Mouse (Mus musculus) hindbrain, embryonic 12.5 days (tissue): ENCODE measurements around the gene Hist1h3f. TPM values are rescaled to one million over a fixed set of nuclear protein-coding genes. Genes with fewer than 3 reads are reported as not detected.

Source experiments
- ATAC-seq: fragments of 200-750 bp; cut with Nextera tagmentation; 2 replicates; pipeline ENCODE4 v1.8.0; 2017; ENCODE audit warnings: moderate TSS enrichment; ENCODE audit not compliant: low FRiP score
- H3K27ac ChIP-seq: fragments of 300-500 bp; sonication (generic); 2 replicates; pipeline ENCODE4 v1.5.1; 2016; ENCODE audit warnings: mild to moderate bottlenecking
- H3K27me3 ChIP-seq: fragments of 300-500 bp; sonication (generic); 2 replicates; pipeline ENCODE4 v1.6.1; 2016; ENCODE audit warnings: mild to moderate bottlenecking
- H3K36me3 ChIP-seq: fragments of 300-500 bp; sonication (generic); 2 replicates; pipeline ENCODE4 v1.6.1; 2016; ENCODE audit warnings: mild to moderate bottlenecking
- H3K4me1 ChIP-seq: fragments of 300-500 bp; sonication (generic); 2 replicates; pipeline ENCODE4 v1.6.1; 2016
- H3K4me2 ChIP-seq: fragments of 300-500 bp; sonication (generic); replicated peaks from 2 replicates; pipeline ENCODE4 v1.6.1; 2016; ENCODE audit warnings: mild to moderate bottlenecking
- H3K4me3 ChIP-seq: fragments of 300-500 bp; sonication (generic); 2 replicates; pipeline ENCODE4 v1.5.1; 2016; ENCODE audit warnings: mild to moderate bottlenecking
- H3K9ac ChIP-seq: fragments of 300-500 bp; sonication (generic); 2 replicates; pipeline ENCODE4 v1.6.1; 2016; ENCODE audit warnings: mild to moderate bottlenecking, moderate library complexity
- H3K9me3 ChIP-seq: fragments of 300-500 bp; sonication (generic); replicated peaks from 2 replicates; pipeline ENCODE4 v1.6.1; 2016; ENCODE audit warnings: mild to moderate bottlenecking
- WGBS: fragments of 180-500 bp; shearing (Covaris S2); methylation state at CpG from one replicate; pipeline ENCODE4 v1.1.7; 2016; 5-methylcytosine and 5-hydroxymethylcytosine counted together
- polyA plus RNA-seq: library from polyadenylated mRNA; unstranded; fragments of >200 nt; fragmentation: Nextera tagmentation; extraction: Ambion mirVana; gene quantifications from 2 replicates; pipeline ENCODE4 v1.2.1, GENCODE M21; 2016

Gene Hist1h3f
- polyA plus RNA-seq, 1 experiment from 2014 or later = 1.4 TPM

- 3% methylated on average over 14 of the region's 14 CpGs for WGBS
- H3K4me3 ChIP-seq = no peak overlapping the region
- peak overlapping the region; percentile 19; the same call in 1 of the 2 replicates for H3K4me2 ChIP-seq
These were observed 22.1 kb upstream of the Hist1h3f start for GRCm38 (mm10) chr13:23521703-23522102.

GRCm38 (mm10) chr13:23523976-23524375 lies 19.9 kb upstream of the Hist1h3f start:
- Histone ChIP-seq H3K27me3 (no peaks in the 10 kb centered on the region), H3K36me3 (no peaks in the 10 kb centered on the region), H3K4me3 (no peak overlapping the region), H3K4me2 (no peak overlapping the region), H3K9ac (no peak overlapping the region), H3K4me1 (peaks cover 4% of the 10 kb centered on the region), H3K9me3 (no peaks in the 10 kb centered on the region), H3K27ac (no peak overlapping the region)
- ATAC-seq = no peak
- 48% methylated on average over 5 of the region's 5 CpGs for WGBS

More at GRCm38 (mm10) chr13:23521703-23522102, 22.1 kb upstream of the Hist1h3f start:
- Histone ChIP-seq H3K36me3 (no peaks in the 10 kb centered on the region), H3K27me3 (no peaks in the 10 kb centered on the region), H3K27ac (no peak overlapping the region), H3K9ac (no peak overlapping the region), H3K9me3 (no peaks in the 10 kb centered on the region), H3K4me1 (peaks cover 4% of the 10 kb centered on the region)
- no peak for ATAC-seq

GRCm38 (mm10) chr13:23524654-23525053 lies 19.2 kb upstream of the Hist1h3f start:
- peaks cover 4% of the 10 kb centered on the region for H3K4me1 ChIP-seq
- no peak overlapping the region for H3K4me2 ChIP-seq
- no peaks in the 10 kb centered on the region for H3K36me3 ChIP-seq
- 9% methylated on average over 5 of the region's 5 CpGs for WGBS
- H3K27me3 ChIP-seq = no peaks in the 10 kb centered on the region
- H3K27ac ChIP-seq = no peak overlapping the region
- no peak overlapping the region for H3K4me3 ChIP-seq
- no peak overlapping the region for H3K9ac ChIP-seq
- H3K9me3 ChIP-seq = no peaks in the 10 kb centered on the region
- ATAC-seq = no peak

- 2% methylated on average over 10 of the region's 10 CpGs for WGBS
- ATAC-seq = no peak
- H3K9ac ChIP-seq = peak overlapping the region; percentile 32; the same call in 1 of the 2 replicates
These were observed 18.0 kb upstream of the Hist1h3f start for GRCm38 (mm10) chr13:23525901-23526300.

GRCm38 (mm10) chr13:23526312-23526711 lies 17.5 kb upstream of the Hist1h3f start:
- H3K4me1 ChIP-seq = peaks cover 4% of the 10 kb centered on the region
- peak; percentile 44; the same call in 1 of the 2 replicates for ATAC-seq
- peak overlapping the region; percentile 49 for H3K27ac ChIP-seq
- H3K4me2 ChIP-seq = peak overlapping the region; percentile 53
- H3K9ac ChIP-seq = peak overlapping the region; percentile 57; the same call in 1 of the 2 replicates
- H3K36me3 ChIP-seq = no peaks in the 10 kb centered on the region
- no peaks in the 10 kb centered on the region for H3K9me3 ChIP-seq
- no peaks in the 10 kb centered on the region for H3K27me3 ChIP-seq
- under 1% methylated on average over 17 of the region's 17 CpGs for WGBS
- peak overlapping the region; percentile 38 for H3K4me3 ChIP-seq

More at GRCm38 (mm10) chr13:23525901-23526300, 18.0 kb upstream of the Hist1h3f start:
- H3K27me3 ChIP-seq = no peaks in the 10 kb centered on the region
- H3K9me3 ChIP-seq = no peaks in the 10 kb centered on the region
- H3K36me3 ChIP-seq = no peaks in the 10 kb centered on the region
- H3K27ac ChIP-seq = no peak overlapping the region
- H3K4me3 ChIP-seq = peak overlapping the region; percentile 38
- peak overlapping the region; percentile 53 for H3K4me2 ChIP-seq
- peaks cover 4% of the 10 kb centered on the region for H3K4me1 ChIP-seq

GRCm38 (mm10) chr13:23529005-23529404 lies 14.8 kb upstream of the Hist1h3f start:
- Histone ChIP-seq H3K27me3 (no peaks in the 10 kb centered on the region), H3K4me2 (peak overlapping the region; percentile 11; the same call in 1 of the 2 replicates), H3K4me3 (no peak overlapping the region), H3K36me3 (no peaks in the 10 kb centered on the region), H3K4me1 (peaks cover 18% of the 10 kb centered on the region), H3K27ac (no peak overlapping the region), H3K9me3 (no peaks in the 10 kb centered on the region), H3K9ac (no peak overlapping the region)
- no peak for ATAC-seq
- 70% methylated on average over 5 of the region's 5 CpGs for WGBS

- H3K9ac ChIP-seq = peak overlapping the region; percentile 64
- 32% methylated on average over 2 of the region's 2 CpGs for WGBS
- H3K4me1 ChIP-seq = peaks cover 23% of the 10 kb centered on the region
- H3K4me3 ChIP-seq = peak overlapping the region; percentile 51
- ATAC-seq = no peak
- H3K36me3 ChIP-seq = no peaks in the 10 kb centered on the region
- no peaks in the 10 kb centered on the region for H3K9me3 ChIP-seq
- no peaks in the 10 kb centered on the region for H3K27me3 ChIP-seq
- peak overlapping the region; percentile 97; the same call in 1 of the 2 replicates for H3K27ac ChIP-seq
- H3K4me2 ChIP-seq = peak overlapping the region; percentile 76
These were observed 14.2 kb upstream of the Hist1h3f start for GRCm38 (mm10) chr13:23529480-23530165.

GRCm38 (mm10) chr13:23530181-23530900 lies 13.5 kb upstream of the Hist1h3f start:
- WGBS = under 1% methylated on average over 20 of the region's 20 CpGs
- Histone ChIP-seq H3K27ac (peak overlapping the region; percentile 97), H3K4me1 (peaks cover 25% of the 10 kb centered on the region), H3K9me3 (no peaks in the 10 kb centered on the region), H3K4me3 (peak overlapping the region; percentile 51), H3K27me3 (no peaks in the 10 kb centered on the region), H3K4me2 (peak overlapping the region; percentile 76), H3K36me3 (no peaks in the 10 kb centered on the region), H3K9ac (peak overlapping the region; percentile 64)
- no peak for ATAC-seq

GRCm38 (mm10) chr13:23530901-23531875 lies 12.7 kb upstream of the Hist1h3f start, which contains the start of gene Hist1h4h:
TSS of gene Hist1h4h (plus strand) at chr13:23531050.
- Histone ChIP-seq H3K9me3 (no peaks in the 10 kb centered on the region), H3K27ac (peak within 1 kb of the TSS; percentile 97), H3K4me1 (peaks cover 25% of the 10 kb centered on the region), H3K27me3 (no peaks in the 10 kb centered on the region), H3K9ac (peak within 1 kb of the TSS; percentile 64), H3K36me3 (no peaks in the 10 kb centered on the region), H3K4me2 (peak within 1 kb of the TSS; percentile 76), H3K4me3 (peak within 1 kb of the TSS; percentile 51)
- under 1% methylated on average over 62 of the region's 70 CpGs for WGBS
- ATAC-seq = peak; percentile 82

GRCm38 (mm10) chr13:23532262-23533075 lies 11.4 kb upstream of the Hist1h3f start:
- Histone ChIP-seq H3K4me3 (peak overlapping the region; percentile 51), H3K36me3 (no peaks in the 10 kb centered on the region), H3K9ac (peak overlapping the region; percentile 64), H3K27ac (peak overlapping the region; percentile 97), H3K9me3 (no peaks in the 10 kb centered on the region), H3K27me3 (no peaks in the 10 kb centered on the region), H3K4me1 (peaks cover 32% of the 10 kb centered on the region), H3K4me2 (peak overlapping the region; percentile 76)
- 25% methylated on average over 9 of the region's 9 CpGs for WGBS
- ATAC-seq = no peak
